Mouse (Mus musculus) brain, embryonic 14.5 days (tissue): ENCODE data around the gene Tas2r126.

ENCODE experiments used
- CTCF ChIP-seq: fragments of 200-500 bp; IDR thresholded peaks from 2 replicates; pipeline ENCODE4 v1.5.1; 2012; ENCODE audit warnings: inconsistent platforms, mild to moderate bottlenecking, moderate library complexity, borderline replicate concordance; ENCODE audit not compliant: insufficient read depth, insufficient read length; ENCODE audit errors: extremely low read depth
- POLR2A ChIP-seq: fragments of 200-500 bp; IDR thresholded peaks from 2 replicates; pipeline ENCODE4 v1.6.1; 2012; ENCODE audit warnings: mild to moderate bottlenecking, inconsistent platforms, borderline replicate concordance; ENCODE audit not compliant: poor library complexity, insufficient read depth, insufficient read length, severe bottlenecking; ENCODE audit errors: extremely low read depth

DNA sequence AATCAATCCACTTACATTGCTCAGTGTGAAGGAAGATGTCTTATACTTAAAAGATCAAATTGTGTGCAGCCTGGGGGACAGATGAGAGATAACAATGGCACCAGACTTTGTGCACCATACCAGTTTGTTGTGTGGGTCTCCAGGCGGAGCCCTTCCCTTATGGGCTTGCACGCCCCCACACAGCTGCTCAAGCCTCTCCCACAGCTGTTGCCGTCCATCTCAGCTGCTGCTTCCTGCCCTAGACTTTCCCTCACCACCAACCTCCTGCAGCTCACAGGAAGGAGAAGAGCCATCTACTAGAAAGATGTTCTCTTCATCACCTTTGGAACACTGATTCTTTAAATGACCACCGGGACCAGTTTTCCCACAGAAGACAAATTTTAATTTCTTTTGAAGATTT is 48.7 kb upstream of the Tas2r126 start:
- TF ChIP-seq CTCF (no peak), POLR2A (no peak)
